In the genomic region with DNA sequence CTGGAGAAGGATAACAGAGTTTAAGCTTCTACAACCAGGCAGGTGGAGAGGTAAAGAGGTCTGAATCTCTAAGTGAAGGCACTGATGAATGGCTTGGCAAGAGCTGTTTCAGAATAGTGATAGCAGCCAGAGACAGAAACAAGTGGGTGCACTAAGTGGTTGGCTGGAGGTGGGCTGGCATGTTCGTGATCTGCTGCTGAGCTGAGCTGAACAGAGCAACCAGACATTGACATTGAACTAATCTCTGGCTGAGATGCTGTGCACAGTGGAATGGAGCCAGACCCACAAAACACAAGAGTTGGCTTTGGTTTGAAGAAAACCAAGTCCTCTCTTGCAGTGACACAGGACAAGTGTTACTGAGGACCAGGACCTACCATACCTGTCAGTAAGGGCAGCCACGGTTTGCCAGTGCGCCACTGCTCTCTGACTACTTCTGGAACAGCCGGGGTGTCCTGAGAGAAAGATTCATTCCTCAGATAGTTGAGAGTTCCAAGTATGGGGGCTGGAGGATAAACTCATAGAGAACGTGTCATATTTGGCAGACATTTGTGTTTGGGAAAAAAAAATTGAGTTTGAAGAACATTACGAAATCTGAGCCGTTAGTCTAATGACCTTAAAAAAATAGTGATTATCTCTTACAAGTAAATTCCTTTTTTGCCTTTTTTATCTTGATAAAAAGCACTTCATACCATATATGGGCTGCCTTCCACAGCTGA, we compare ENCODE assay signal across 18 mouse cellular contexts. TPM values are rescaled to one million over a fixed set of nuclear protein-coding genes. Genes with fewer than 3 reads are reported as not detected.
DNase-seq lines count a peak whose midpoint lies in the region; ATAC-seq and TF ChIP-seq lines count a peak whose summit lies in the region.
"Had no signal": no experiment of that assay in that cellular context is flagged by ENCODE, and none has a peak within 500 bp of the region (broad histone marks: within the 10 kb centered on the region; RNA-seq: fewer than 3 reads in every experiment).

No protein-coding gene starts in this region.

- peaks cover 27% of the 10 kb centered on the region for H3K4me1 ChIP-seq in heart, embryonic 16.5 days (ENCODE audit: control insufficient read depth, insufficient read depth, low read length)
- H3K4me1 ChIP-seq in lung, postnatal 0 days (ENCODE audit: insufficient read depth, low read depth, low read length) = no peaks in the 10 kb centered on the region
- H3K4me1 ChIP-seq: embryonic facial prominence, embryonic 10.5 days; embryonic facial prominence, embryonic 15.5 days; kidney, embryonic 15.5 days; limb, embryonic 13.5 days had no signal

- peaks cover 3% of the 10 kb centered on the region; the same call in 1 of the 2 replicates for H3K36me3 ChIP-seq in heart, embryonic 16.5 days (ENCODE audit: control insufficient read depth, insufficient read depth)
- H3K36me3 ChIP-seq in lung, postnatal 0 days (ENCODE audit: insufficient read depth, low read length) = peaks cover 8% of the 10 kb centered on the region; the same call in 1 of the 2 replicates

- ATAC-seq in heart, embryonic 16.5 days (replicated peaks; ENCODE audit: extremely low read depth, insufficient read depth, low FRiP score) = 0 out of 2 replicates have a peak, but pooled peaks have one; percentile 34
- 0 out of 2 replicates have a peak, but pooled peaks have one; percentile 29 for ATAC-seq in lung, postnatal 0 days

- no peak overlapping the region for H3K4me2 ChIP-seq in heart, embryonic 16.5 days (ENCODE audit: low read depth, low read length)
- no peak overlapping the region for H3K4me2 ChIP-seq in lung, postnatal 0 days (replicated peaks; ENCODE audit: low read depth, low read length)
- H3K4me2 ChIP-seq: embryonic facial prominence, embryonic 15.5 days; forebrain, embryonic 13.5 days; kidney, embryonic 15.5 days; limb, embryonic 13.5 days; liver, embryonic 13.5 days; lung, embryonic 15.5 days; midbrain, embryonic 11.5 days had no signal

- DNase-seq in heart, adult 11 months = peak; percentile 81
- no peak for DNase-seq in heart, adult 9 months (ENCODE audit: low spot score in 2 of 2)
- no peak for DNase-seq in heart, postnatal 36 days
- peak; percentile 65 for DNase-seq in lung, postnatal 0 days (ENCODE audit: low spot score)
- no peak for DNase-seq in lung, postnatal 25 days (ENCODE audit: low spot score)
- DNase-seq in lung, postnatal 14 days = peak; percentile 10
- no peak for DNase-seq in adrenal gland, adult 8-10 months
- DNase-seq: liver, embryonic 13.5 days had no signal

- H3K4me3 ChIP-seq in heart, embryonic 16.5 days (ENCODE audit: low read length) = no peak overlapping the region
- no peak overlapping the region for H3K4me3 ChIP-seq in lung, postnatal 0 days (ENCODE audit: low read depth, low read length)
- H3K4me3 ChIP-seq: embryonic facial prominence, embryonic 10.5 days; embryonic facial prominence, embryonic 15.5 days; forebrain, embryonic 13.5 days; kidney, embryonic 15.5 days; layer of hippocampus, adult 2 months; left cerebral cortex, adult 2 months; limb, embryonic 13.5 days; liver, embryonic 13.5 days; lung, embryonic 15.5 days had no signal

- 49% methylated on average over 7 of the region's 7 CpGs for WGBS in heart, embryonic 16.5 days
- 56% methylated on average over 7 of the region's 7 CpGs for WGBS in lung, postnatal 0 days

- H3K27me3 ChIP-seq in heart, embryonic 16.5 days (ENCODE audit: control insufficient read depth, insufficient read depth, low read length) = no peaks in the 10 kb centered on the region
- no peaks in the 10 kb centered on the region for H3K27me3 ChIP-seq in lung, postnatal 0 days (replicated peaks; ENCODE audit: insufficient read depth, low read length)
- H3K27me3 ChIP-seq: embryonic facial prominence, embryonic 15.5 days; forebrain, embryonic 13.5 days; kidney, embryonic 15.5 days; limb, embryonic 13.5 days; liver, embryonic 13.5 days; lung, embryonic 15.5 days had no signal

- no peaks in the 10 kb centered on the region for H3K9me3 ChIP-seq in heart, embryonic 16.5 days (replicated peaks; ENCODE audit: control insufficient read depth, low read length)
- H3K9me3 ChIP-seq in lung, postnatal 0 days (ENCODE audit: low read length) = no peaks in the 10 kb centered on the region
- H3K9me3 ChIP-seq: embryonic facial prominence, embryonic 10.5 days; embryonic facial prominence, embryonic 15.5 days; forebrain, embryonic 13.5 days; kidney, embryonic 15.5 days; limb, embryonic 13.5 days; liver, embryonic 13.5 days; lung, embryonic 15.5 days had no signal

- intact Hi-C loops in heart, postnatal 36 days (cut with DNase I) = loop anchor here (1.0 to 5.0 kb wide), 4 partner anchors 203 to 1059 kb away; no protein-coding TSS in a partner anchor

- no peak for TF ChIP-seq CTCF in lung, postnatal 0 days (IDR thresholded peaks at IDR 0.05)

- peak overlapping the region; percentile 45 for H3K27ac ChIP-seq in heart, embryonic 16.5 days (ENCODE audit: low read length)
- H3K27ac ChIP-seq in lung, postnatal 0 days (ENCODE audit: low read length) = no peak overlapping the region
- H3K27ac ChIP-seq: embryonic facial prominence, embryonic 10.5 days; embryonic facial prominence, embryonic 15.5 days; forebrain, embryonic 13.5 days; kidney, embryonic 15.5 days; layer of hippocampus, adult 2 months; left cerebral cortex, adult 2 months; limb, embryonic 13.5 days; liver, embryonic 13.5 days; lung, embryonic 15.5 days had no signal

- no peak for TF ChIP-seq EP300 in lung, postnatal 0 days (IDR thresholded peaks at IDR 0.05)

- no peak overlapping the region for H3K9ac ChIP-seq in heart, embryonic 16.5 days (ENCODE audit: low read length)
- H3K9ac ChIP-seq in lung, postnatal 0 days (replicated peaks; ENCODE audit: low read depth) = no peak overlapping the region
- H3K9ac ChIP-seq: embryonic facial prominence, embryonic 15.5 days; forebrain, embryonic 13.5 days; kidney, embryonic 15.5 days; limb, embryonic 13.5 days; liver, embryonic 13.5 days; lung, embryonic 15.5 days had no signal

RNA-seq across cellular contexts. Expression of a gene that starts 20.8 kb away (rescaled TPM):
- polyA plus RNA-seq in heart, embryonic 16.5 days (2015; fragmentation: Nextera tagmentation; extraction: Ambion mirVana) = 1.8 and 1.9 TPM in 2 replicates
- total RNA-seq in heart, postnatal 36 days (2021) = 1 to 10 TPM; 4.5 TPM
- 3.1 and 3.5 TPM in 2 replicates for polyA plus RNA-seq in lung, postnatal 0 days (2015; fragmentation: Nextera tagmentation; extraction: Ambion mirVana)
- total RNA-seq in adrenal gland, adult 8-10 months (2022) = 10 to 100 TPM; 14.9 to 34.1 (median 21.4) TPM

RNA-seq across cellular contexts. Expression of a gene that starts 26.5 kb away (rescaled TPM):
- polyA plus RNA-seq in heart, embryonic 16.5 days (2015; fragmentation: Nextera tagmentation; extraction: Ambion mirVana) = 3.2 and 3.9 TPM in 2 replicates
- total RNA-seq in heart, postnatal 36 days (2021) = 10 to 100 TPM; 15.5 to 18.2 TPM
- polyA plus RNA-seq in lung, postnatal 0 days (2015; fragmentation: Nextera tagmentation; extraction: Ambion mirVana) = 3.9 and 4.5 TPM in 2 replicates
- 10 to 100 TPM; 12.0 to 15.6 (median 13.6) TPM for total RNA-seq in adrenal gland, adult 8-10 months (2022)

Comparison
In these comparisons a context has a peak if more than half of its experiments do, and no peak if none do; other contexts are left out.
1. DNase-seq: peak in heart, adult 11 months (single experiment), lung, postnatal 0 days (single experiment) and lung, postnatal 14 days (single experiment); none in heart, adult 9 months (0 of 2), heart, postnatal 36 days (0 of 2), lung, postnatal 25 days (single experiment) and adrenal gland, adult 8-10 months (single experiment).